Mouse (Mus musculus) intestine, embryonic 14.5 days (tissue): ENCODE measurements around the gene 1700029I15Rik. TPM values are rescaled to one million over a fixed set of nuclear protein-coding genes. Genes with fewer than 3 reads are reported as not detected.

Source experiments
- ATAC-seq: fragments of 200-750 bp; cut with Nextera tagmentation; replicated peaks from 2 replicates; pipeline ENCODE4 v1.8.0; 2017; ENCODE audit warnings: low read depth, moderate number of reproducible peaks, moderate TSS enrichment, moderate library complexity; ENCODE audit not compliant: low FRiP score, low TSS enrichment
- DNase-seq: peaks from one replicate; pipeline ENCODE4 v3.0.0-alpha.2; 2018; ENCODE audit warnings: low spot score
- H3K27ac ChIP-seq: fragments of 300-500 bp; sonication (generic); 2 replicates; pipeline ENCODE4 v1.5.1; 2014; ENCODE audit warnings: low read depth, mild to moderate bottlenecking, control low read depth
- H3K27me3 ChIP-seq: fragments of 300-500 bp; sonication (generic); replicated peaks from 2 replicates; pipeline ENCODE4 v1.6.1; 2014; ENCODE audit warnings: low read length, control low read depth; ENCODE audit not compliant: control insufficient read depth, insufficient read depth
- H3K36me3 ChIP-seq: fragments of 300-500 bp; sonication (generic); 2 replicates; pipeline ENCODE4 v1.6.1; 2014; ENCODE audit warnings: low read length, control low read depth; ENCODE audit not compliant: control insufficient read depth, insufficient read depth
- H3K4me1 ChIP-seq: fragments of 300-500 bp; sonication (generic); replicated peaks from 2 replicates; pipeline ENCODE4 v1.6.1; 2014; ENCODE audit warnings: low read length, control low read depth, mixed read lengths; ENCODE audit not compliant: control insufficient read depth, insufficient read depth
- H3K4me2 ChIP-seq: fragments of 300-500 bp; sonication (generic); 2 replicates; pipeline ENCODE4 v1.6.1; 2014; ENCODE audit warnings: low read length
- H3K4me3 ChIP-seq: fragments of 300-500 bp; sonication (generic); 2 replicates; pipeline ENCODE4 v1.5.1; 2014; ENCODE audit warnings: low read depth, low read length, control low read depth, mixed read lengths
- H3K9ac ChIP-seq: fragments of 300-500 bp; sonication (generic); 2 replicates; pipeline ENCODE4 v1.6.1; 2014; ENCODE audit warnings: mild to moderate bottlenecking, low read length
- H3K9me3 ChIP-seq: fragments of 300-500 bp; sonication (generic); 2 replicates; pipeline ENCODE4 v1.6.1; 2016; ENCODE audit warnings: low read length, control low read depth; ENCODE audit not compliant: control insufficient read depth
- WGBS: fragments of 180-500 bp; shearing (Covaris S2); extraction: QIAGEN DNeasy Blood & Tissue Kit; methylation state at CpG from one replicate; pipeline ENCODE4 v1.1.7; 2014; 5-methylcytosine and 5-hydroxymethylcytosine counted together
- polyA plus RNA-seq: library from polyadenylated mRNA; unstranded; fragments of >200 nt; fragmentation: Nextera tagmentation; extraction: Ambion mirVana; gene quantifications from 2 replicates; pipeline ENCODE4 v1.2.1, GENCODE M21; 2014

1700029I15Rik gene
- polyA plus RNA-seq, 1 experiment from 2014 or later = 1.7 TPM

DNA sequence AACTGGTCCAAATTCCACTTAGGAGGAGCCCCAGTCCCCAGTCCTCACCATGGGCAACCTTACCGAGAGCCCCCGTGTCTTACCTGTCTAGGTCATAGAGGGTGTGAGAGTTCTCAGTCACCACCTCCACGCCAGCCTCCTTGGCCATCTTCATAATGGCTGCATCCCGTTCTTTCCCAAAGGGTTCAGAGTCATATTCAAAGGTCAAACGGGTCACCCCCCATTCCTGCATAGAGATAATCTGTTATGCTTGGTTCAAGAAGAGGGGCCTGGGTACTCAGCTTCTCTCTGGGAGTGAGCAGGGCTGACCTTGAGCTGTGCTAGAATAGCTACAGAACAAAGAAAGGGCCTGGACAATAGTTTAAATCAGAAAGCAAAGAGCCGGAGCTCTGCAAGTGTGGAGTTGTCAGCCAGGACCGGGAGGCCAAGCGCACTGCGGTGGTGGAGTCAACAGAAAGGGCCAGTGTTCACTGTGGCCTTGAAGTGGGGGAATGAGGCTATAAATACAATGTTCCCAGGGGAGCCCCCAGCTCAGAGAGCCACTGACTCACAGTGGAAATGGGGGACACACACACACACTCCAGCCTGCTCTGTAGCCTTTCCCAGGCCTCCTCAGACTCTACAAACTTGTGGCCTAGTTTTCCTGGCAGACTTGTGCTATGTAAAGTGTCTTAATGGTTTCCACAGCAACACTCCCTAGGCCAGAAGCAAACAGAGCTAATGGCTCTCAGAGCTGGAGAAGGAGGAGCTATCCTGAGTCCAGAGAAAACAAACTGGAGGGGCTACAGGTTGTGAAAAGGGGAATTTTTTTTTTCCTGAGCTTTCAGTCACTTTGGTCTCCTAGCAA is 42.3 kb downstream of the 1700029I15Rik start:
- 65% methylated on average over 9 of the region's 9 CpGs for WGBS
- Histone ChIP-seq H3K36me3 (peaks cover 58% of the 10 kb centered on the region), H3K4me1 (peaks cover 16% of the 10 kb centered on the region), H3K4me3 (no peak overlapping the region), H3K27me3 (no peaks in the 10 kb centered on the region), H3K9me3 (no peaks in the 10 kb centered on the region), H3K4me2 (no peak overlapping the region), H3K27ac (peak overlapping the region; percentile 60), H3K9ac (no peak overlapping the region)
- ATAC-seq (peak; percentile 32; the same call in 1 of the 2 replicates), DNase-seq (peak; percentile 65)

DNA sequence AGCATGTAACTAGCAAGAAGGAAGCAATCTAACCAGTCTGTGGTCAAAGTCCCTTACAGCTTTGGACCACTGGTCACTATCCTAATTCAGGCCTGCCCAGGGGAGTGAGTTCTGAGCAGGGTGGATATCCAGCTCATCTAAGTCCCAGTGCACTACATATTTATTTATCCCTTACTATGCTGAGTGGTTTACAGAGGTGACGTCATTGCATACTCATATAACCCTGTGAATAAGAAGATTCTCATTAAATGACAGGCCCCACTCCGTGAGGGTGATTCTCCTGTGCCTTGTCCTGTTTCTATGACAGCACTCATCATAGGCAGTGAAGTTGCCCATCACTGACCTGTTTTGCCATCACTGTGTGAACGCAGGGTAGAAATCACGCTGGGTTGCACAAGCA is 43.0 kb downstream of the 1700029I15Rik start:
- WGBS = 80% methylated on average over 4 of the region's 4 CpGs
- Histone ChIP-seq H3K4me1 (peaks cover 21% of the 10 kb centered on the region), H3K27me3 (no peaks in the 10 kb centered on the region)

DNA sequence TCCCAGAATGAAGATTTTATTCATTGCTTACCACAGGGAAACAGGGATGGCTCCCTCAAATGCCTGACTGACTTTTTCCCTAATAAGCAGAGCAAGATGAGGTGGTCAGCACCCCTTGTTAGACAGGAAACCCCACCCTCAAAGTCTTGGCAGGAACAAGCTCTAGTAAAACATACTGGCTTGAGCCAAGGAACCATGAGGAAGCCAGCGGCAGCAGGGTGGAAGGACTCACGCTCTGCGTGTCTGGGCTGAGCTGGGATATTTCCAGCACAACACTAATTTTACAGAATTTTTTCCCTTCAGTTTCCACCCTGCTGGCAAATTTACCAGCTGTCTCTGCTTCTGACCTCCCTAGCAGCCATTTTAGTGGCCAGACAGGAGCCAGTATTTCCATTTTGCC is 44.1 kb downstream of the 1700029I15Rik start:
- 65% methylated on average over 3 of the region's 3 CpGs for WGBS
- H3K27ac ChIP-seq = peak overlapping the region; percentile 3; the same call in 1 of the 2 replicates
- no peak overlapping the region for H3K4me2 ChIP-seq
- H3K4me3 ChIP-seq = no peak overlapping the region
- H3K9me3 ChIP-seq = no peaks in the 10 kb centered on the region
- ATAC-seq = no peak
- H3K4me1 ChIP-seq = peaks cover 32% of the 10 kb centered on the region
- no peak overlapping the region for H3K9ac ChIP-seq
- H3K36me3 ChIP-seq = peaks cover 40% of the 10 kb centered on the region
- DNase-seq = no peak
- no peaks in the 10 kb centered on the region for H3K27me3 ChIP-seq

More for the DNA sequence above, 43.0 kb downstream of the 1700029I15Rik start:
- peaks cover 51% of the 10 kb centered on the region for H3K36me3 ChIP-seq
- no peaks in the 10 kb centered on the region for H3K9me3 ChIP-seq
- ATAC-seq = 0 out of 2 replicates have a peak, but pooled peaks have one; percentile 8
- H3K4me3 ChIP-seq = no peak overlapping the region
- H3K4me2 ChIP-seq = no peak overlapping the region
- H3K9ac ChIP-seq = no peak overlapping the region
- DNase-seq = no peak
- peak overlapping the region; percentile 60 for H3K27ac ChIP-seq

DNA sequence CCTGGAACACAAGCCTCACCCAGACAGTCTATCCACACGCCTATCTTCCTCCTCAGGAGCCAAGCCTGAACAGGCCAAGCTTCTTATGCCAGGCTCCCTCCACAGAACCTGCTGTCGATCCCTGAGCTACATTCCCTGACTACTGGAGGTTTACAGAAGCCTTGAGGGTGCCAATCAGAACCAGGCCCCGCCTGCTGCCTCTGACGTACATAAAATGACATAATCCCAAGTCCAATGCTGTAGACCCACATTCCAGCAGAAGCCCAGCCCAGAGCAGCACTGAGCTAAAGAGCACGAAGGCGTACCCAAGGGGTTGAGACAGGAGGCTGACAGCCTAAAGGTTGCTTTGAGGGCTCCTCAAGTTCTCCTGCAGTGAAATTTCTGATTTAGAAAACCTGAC is 45.5 kb downstream of the 1700029I15Rik start:
- Histone ChIP-seq H3K4me1 (peaks cover 46% of the 10 kb centered on the region), H3K9me3 (no peaks in the 10 kb centered on the region), H3K4me2 (no peak overlapping the region), H3K4me3 (no peak overlapping the region), H3K27me3 (no peaks in the 10 kb centered on the region), H3K27ac (peak overlapping the region; percentile 29; the same call in 1 of the 2 replicates), H3K36me3 (peaks cover 28% of the 10 kb centered on the region), H3K9ac (no peak overlapping the region)
- ATAC-seq (peak; percentile 80), DNase-seq (peak; percentile 76)
- WGBS = 35% methylated on average over 6 of the region's 6 CpGs

DNA sequence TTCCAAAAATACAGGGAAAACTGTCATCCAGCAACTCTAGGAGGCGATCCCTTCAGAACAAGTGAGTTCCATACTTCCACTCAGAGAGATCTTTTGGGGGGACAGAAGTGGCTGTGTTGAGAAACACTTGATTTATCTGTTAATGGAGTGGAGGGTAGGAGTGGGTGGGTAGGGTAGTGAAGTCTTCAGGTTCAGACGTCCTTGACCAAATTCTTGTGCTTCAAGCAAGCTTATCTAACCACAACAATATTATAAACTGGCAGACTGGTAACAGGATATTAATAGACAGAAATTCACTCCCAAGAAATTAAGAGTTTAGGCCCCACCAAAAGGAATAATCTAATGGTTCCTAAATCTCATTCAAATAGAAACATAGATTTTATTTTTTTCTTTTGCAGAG is 47.8 kb downstream of the 1700029I15Rik start:
- peaks cover 10% of the 10 kb centered on the region for H3K36me3 ChIP-seq
- H3K9ac ChIP-seq = no peak overlapping the region
- no peak overlapping the region for H3K4me2 ChIP-seq
- H3K4me1 ChIP-seq = peaks cover 49% of the 10 kb centered on the region
- no peaks in the 10 kb centered on the region; the same call in 1 of the 2 replicates for H3K27me3 ChIP-seq
- 71% methylated on average over 2 of the region's 2 CpGs for WGBS
- H3K27ac ChIP-seq = no peak overlapping the region
- no peaks in the 10 kb centered on the region for H3K9me3 ChIP-seq
- H3K4me3 ChIP-seq = no peak overlapping the region
- ATAC-seq (no peak), DNase-seq (no peak)

DNA sequence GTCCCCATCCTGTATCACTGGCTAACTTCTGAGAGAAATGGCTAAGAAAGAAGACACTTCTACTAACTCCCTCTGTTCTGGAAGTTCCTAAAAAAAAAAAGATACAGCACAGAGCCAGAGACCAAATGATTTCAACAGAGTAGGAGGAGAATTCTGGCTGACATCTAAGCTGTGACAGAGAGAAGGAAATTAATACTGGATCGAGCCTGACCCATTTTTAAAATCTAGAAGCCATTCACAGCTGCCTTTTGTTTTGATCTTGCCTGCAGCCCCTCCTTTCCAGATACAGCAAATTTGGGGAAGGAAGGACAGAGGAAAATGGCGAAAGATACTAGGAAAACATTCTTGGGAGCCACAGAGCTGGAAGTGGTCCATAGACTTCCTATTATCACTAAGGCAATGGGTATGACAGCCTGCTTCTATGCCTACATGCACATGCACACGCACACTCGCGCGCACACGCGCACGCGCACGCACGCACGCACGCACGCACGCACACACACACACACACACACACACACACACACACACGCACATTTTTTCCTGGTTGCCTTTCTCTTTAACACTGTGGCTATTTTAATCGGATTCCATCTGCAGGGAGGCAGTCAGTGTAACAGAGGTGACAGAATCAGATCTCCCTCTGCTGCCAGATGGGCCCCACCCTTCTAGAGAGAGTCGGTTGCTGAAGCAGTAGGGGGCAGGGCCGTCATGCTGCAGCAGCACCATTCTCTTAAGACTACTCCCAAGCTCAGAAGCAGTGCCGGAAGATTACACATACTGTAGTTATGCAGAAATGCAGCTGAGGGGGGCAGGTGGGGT is 48.6 kb downstream of the 1700029I15Rik start:
- DNase-seq (peak; percentile 67), ATAC-seq (no peak)
- WGBS = 51% methylated on average over 21 of the region's 21 CpGs
- no peaks in the 10 kb centered on the region; the same call in 1 of the 2 replicates for H3K27me3 ChIP-seq
- peaks cover 49% of the 10 kb centered on the region for H3K4me1 ChIP-seq
- H3K4me2 ChIP-seq = peak overlapping the region; percentile 90
- peak overlapping the region; percentile 17; the same call in 1 of the 2 replicates for H3K9ac ChIP-seq
- H3K9me3 ChIP-seq = no peaks in the 10 kb centered on the region
- no peak overlapping the region for H3K27ac ChIP-seq
- H3K36me3 ChIP-seq = peaks cover 5% of the 10 kb centered on the region
- H3K4me3 ChIP-seq = 0 out of 2 replicates have a peak overlapping the region, but pooled peaks have one; percentile 6

DNA sequence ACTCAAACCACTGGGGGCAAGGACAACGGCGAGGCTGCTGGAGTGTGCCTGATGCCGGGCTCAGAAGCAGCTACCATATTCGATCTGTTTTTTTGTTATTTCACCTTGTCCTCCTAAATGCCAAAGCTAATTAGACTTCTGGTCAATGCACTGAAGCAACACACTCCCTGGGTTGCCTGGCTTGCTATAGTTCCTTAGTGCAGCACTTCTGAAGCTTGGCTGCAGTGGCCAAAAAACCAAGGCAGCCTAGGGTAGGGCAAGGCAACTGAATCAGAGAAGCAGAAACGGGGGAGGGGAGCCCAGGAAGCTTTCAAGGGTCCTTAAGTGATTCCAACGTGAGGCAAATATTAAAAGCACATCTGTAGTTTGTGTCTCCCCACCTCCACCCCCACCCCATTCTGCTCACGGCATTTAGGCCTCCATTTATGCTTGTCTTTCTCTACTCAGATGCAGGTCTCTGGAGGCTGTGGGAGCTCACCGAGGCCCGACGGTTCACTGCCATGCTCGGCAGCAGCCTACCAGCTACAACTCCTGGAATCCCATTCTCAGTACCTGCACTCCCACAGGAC is 49.4 kb downstream of the 1700029I15Rik start:
- H3K4me3 ChIP-seq = 0 out of 2 replicates have a peak overlapping the region, but pooled peaks have one; percentile 6
- no peaks in the 10 kb centered on the region; the same call in 1 of the 2 replicates for H3K27me3 ChIP-seq
- DNase-seq = no peak
- H3K9ac ChIP-seq = peak overlapping the region; percentile 17; the same call in 1 of the 2 replicates
- no peak for ATAC-seq
- H3K36me3 ChIP-seq = no peaks in the 10 kb centered on the region
- peak overlapping the region; percentile 90 for H3K4me2 ChIP-seq
- H3K27ac ChIP-seq = no peak overlapping the region
- 40% methylated on average over 11 of the region's 11 CpGs for WGBS
- H3K9me3 ChIP-seq = no peaks in the 10 kb centered on the region
- peaks cover 49% of the 10 kb centered on the region for H3K4me1 ChIP-seq
